Mouse (Mus musculus) adrenal gland, postnatal 10 days (tissue): ENCODE results near the gene Pam. TPM values are rescaled to one million over a fixed set of nuclear protein-coding genes. Genes with fewer than 3 reads are reported as not detected.

Source experiments
- DNase-seq: peaks from one replicate; pipeline ENCODE4 v3.0.0; 2021; ENCODE audit warnings: mixed read lengths
- long read RNA-seq, 2 experiments: library from polyadenylated mRNA; stranded (forward); transcript quantifications; one replicate each; pipeline ENCODE4 v2.0.0; 2021
- total RNA-seq, 2 experiments: library from RNA; stranded (reverse); gene quantifications; 2 replicates each; pipeline ENCODE4 v1.2.3; 2021

The Pam gene
- 100 to 1,000 TPM; 205 to 219 TPM for total RNA-seq
- long read RNA-seq, experiment 1, transcript Pam-210 (24 exons, 3,630 nt), result major isoform, 13 of 125 reads
- long read RNA-seq, experiment 1, partial matches to known transcripts, result 58 of 125 reads
- long read RNA-seq, experiment 1, other reads (novel, unspliced or antisense), result 54 of 125 reads
- long read RNA-seq, experiment 2, full-length matches to known transcripts, result 12 of 61 reads
- long read RNA-seq, experiment 2, partial matches to known transcripts, result 17 of 61 reads
- long read RNA-seq, experiment 2, other reads (novel, unspliced or antisense), result 32 of 61 reads

GRCm38 (mm10) chr1:98095246-98095990 lies at the start of gene Pam:
Gene Pam, minus strand, starts transcription at chr1:98095646.
- DNase-seq, result peak; percentile 95

GRCm38 (mm10) chr1:98144845-98145244 lies 49.4 kb upstream of the Pam start:
- DNase-seq, result peak; percentile 7

- no peak for DNase-seq
Observed at GRCm38 (mm10) chr1:98131244-98131643, 35.8 kb upstream of the Pam start.

- no peak for DNase-seq
Observed at GRCm38 (mm10) chr1:98129561-98130347, 34.3 kb upstream of the Pam start.

GRCm38 (mm10) chr1:98129111-98129510 lies 33.7 kb upstream of the Pam start:
- DNase-seq, result no peak

GRCm38 (mm10) chr1:98128338-98129096 lies 33.1 kb upstream of the Pam start:
- DNase-seq, result no peak

- no peak for DNase-seq
Observed at GRCm38 (mm10) chr1:98126268-98126667, 30.8 kb upstream of the Pam start.

GRCm38 (mm10) chr1:98124727-98125126 lies 29.3 kb upstream of the Pam start:
- no peak for DNase-seq

- no peak for DNase-seq
Observed at GRCm38 (mm10) chr1:98119595-98119994, 24.1 kb upstream of the Pam start.

GRCm38 (mm10) chr1:98107599-98107998 lies 12.2 kb upstream of the Pam start:
- no peak for DNase-seq

DNA sequence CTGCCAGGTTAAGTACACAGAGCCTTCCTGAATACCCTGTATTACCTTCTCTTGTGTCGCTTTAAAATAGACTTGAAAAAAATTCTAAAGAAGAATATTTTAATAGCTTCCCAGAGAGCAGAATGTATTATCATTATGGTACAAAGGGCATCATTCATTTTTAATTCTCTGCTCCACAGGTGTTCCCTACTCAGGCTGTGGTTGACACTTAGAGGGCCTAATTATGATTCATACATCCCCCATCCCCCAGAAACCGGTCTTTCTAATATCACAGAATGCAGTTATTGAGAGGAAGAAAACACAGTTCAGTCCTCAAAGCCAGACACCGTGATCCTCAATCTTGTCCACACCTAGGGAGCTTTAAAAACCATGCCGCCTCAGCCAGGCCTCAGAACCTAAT lies 4.0 kb upstream of the Pam start:
- DNase-seq, result no peak

- DNase-seq, result no peak
Observed at GRCm38 (mm10) chr1:98097957-98098729, 2.7 kb upstream of the Pam start.

DNA sequence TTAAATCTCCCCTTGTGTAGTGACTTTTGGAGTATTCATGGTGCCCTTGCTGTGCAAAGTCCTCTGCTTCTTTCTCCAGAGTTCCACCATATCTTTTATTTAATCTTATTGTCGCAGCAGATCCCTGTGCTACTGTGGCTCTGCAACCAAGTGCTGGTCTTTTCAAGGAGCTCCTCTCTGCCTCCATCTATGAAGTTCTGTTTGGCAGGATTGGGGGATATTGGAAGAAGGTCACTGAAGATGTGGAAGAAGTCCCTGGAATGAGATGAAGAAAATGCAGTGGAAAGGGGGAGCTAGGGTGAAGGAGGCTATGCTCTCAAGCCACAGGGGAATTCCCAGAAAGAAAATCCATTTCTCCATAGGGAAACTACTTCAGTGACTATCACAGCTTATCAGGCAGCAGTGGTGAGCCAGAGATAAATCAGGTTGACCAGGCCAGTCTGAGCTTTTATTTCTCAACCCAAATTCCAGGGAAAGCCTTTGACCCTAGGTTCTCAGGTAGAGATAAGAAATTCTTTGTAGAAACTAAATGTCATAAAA lies 1.0 kb upstream of the Pam start:
- DNase-seq, result no peak

DNA sequence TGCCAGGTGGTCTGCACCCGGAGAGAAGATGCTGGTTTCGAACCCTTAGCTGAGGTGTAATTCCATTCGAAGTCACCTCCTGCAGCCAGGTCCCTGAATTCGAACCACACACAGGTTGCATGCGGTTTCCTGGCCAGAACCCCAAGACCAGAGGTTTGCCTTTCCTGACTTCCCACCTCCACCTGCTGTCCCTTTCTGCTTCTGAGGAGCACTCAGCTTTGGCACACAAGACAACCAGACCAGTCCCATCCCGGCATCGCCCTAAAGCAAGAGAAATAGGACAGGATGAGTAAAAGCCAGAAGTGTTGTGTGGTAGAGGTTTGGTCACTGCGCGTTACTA lies 515 bp upstream of the Pam start:
- DNase-seq, result no peak

DNA sequence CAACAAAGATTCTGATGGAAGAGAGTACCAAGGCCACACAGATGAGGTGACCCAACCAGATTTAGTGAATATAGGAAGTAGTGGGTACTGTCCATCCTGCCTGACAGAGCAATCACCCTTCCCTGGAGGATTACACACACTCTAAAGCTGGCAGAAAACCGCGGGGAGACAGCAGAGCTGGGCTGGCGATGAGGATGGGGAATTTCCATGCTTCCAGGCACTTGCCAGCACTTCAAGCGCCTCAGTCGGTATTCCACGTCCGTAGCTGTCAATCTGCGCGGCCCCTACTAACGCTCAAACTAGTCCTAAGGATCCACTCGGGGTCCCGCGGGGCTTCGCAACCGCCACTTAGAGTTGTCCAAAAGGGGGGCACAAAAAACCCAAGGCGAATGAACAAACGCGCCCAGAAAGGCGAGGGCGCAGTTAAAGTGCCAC lies 618 bp downstream of the Pam start:
- peak; percentile 65 for DNase-seq

- DNase-seq, result no peak
Observed at GRCm38 (mm10) chr1:98089336-98089975, 6.0 kb downstream of the Pam start.

GRCm38 (mm10) chr1:98086456-98086855 lies 9.0 kb downstream of the Pam start:
- no peak for DNase-seq

DNA sequence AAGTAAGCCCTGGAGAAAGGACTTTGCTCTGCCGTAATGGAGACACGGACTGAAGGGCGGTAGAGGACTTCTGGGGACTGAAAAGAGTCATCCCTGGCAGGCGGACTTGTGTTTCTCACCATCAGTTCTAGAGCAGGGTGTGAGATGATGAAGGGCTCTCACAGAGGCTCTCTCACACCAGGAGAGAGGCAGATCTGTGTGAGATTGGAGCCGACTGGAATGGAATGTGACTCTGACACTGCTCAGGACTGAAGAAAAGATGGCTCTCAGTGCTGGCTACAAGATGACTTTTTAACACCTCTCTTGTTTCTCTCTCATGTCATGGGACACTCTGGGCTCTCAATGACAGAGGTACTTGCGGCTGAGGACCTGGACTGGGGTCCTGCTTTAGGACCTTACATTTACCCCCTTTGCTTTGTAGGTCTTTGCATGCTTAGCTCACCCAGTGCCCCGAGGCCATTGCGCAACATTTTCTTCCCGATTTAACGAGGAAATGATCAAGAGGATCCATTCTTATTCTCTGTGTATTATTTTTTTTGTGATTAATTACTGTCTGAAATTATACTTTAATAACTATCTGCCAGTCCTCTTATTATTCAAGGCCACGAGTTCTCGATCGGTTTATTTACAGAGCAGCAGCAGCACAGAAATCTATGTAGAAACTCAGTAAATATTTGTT lies 10.7 kb downstream of the Pam start:
- DNase-seq, result no peak

DNA sequence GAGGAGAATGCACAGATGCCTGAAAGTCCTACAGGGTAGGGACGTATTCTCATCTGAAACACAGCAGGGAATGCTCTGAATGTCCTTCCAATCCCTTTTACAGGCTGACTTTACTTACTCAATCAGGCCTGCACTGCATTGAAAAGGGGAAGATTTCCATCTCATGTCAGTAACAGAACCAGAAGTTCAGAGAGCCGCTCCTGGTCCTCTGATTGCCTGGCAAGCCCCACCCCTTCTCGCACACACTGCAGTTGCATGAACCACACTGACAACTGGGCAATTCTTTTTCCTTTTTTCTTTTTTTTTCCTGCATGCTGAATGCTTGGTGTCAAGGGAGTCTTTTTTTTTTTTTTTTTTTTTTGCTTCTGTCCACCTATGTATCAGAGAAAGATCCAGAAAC lies 11.9 kb downstream of the Pam start:
- DNase-seq, result no peak

DNA sequence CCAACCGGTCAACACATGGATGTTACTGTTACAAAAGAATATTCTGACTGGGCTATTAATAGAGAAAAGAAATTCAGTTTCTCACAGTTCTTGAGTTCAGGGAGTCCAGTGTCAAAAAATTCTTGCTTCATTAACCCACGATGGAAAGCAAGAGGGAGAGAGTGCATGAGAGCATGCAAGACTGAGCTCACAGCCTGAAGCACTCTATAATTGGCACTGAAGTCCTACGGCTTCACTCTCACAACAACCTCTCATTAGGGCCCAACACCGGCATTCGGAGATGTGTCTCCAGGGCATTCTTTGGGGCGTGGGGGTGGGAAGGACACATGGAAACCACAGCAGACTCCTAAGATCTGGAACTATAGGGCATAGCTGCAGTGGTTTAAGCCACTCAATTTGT lies 12.5 kb downstream of the Pam start:
- no peak for DNase-seq
